Mouse (Mus musculus): ENCODE data around the gene Plod2.

GRCm38 (mm10) chr9:92592757-92593156 lies 50.7 kb downstream of the Plod2 start:
- TF ChIP-seq POLR2A (IDR thresholded peaks at IDR 0.05; ENCODE audit: borderline replicate concordance, extremely low read depth, insufficient read depth, insufficient read length, poor library complexity, severe bottlenecking) (no peak), CTCF (IDR thresholded peaks at IDR 0.05; ENCODE audit: borderline replicate concordance, extremely low read depth, insufficient read depth, insufficient read length) (no peak)

Data from brain, embryonic 14.5 days (tissue).